9 mouse cellular contexts compared by ENCODE assay signal in genomic region chr3:127759212-127759611, GRCm38 (mm10). TPM values are rescaled to one million over a fixed set of nuclear protein-coding genes. Genes with fewer than 3 reads are reported as not detected.
DNase-seq lines count a peak whose midpoint lies in the region; ATAC-seq lines count a peak whose summit lies in the region.
"Had no signal": no experiment of that assay in that cellular context is flagged by ENCODE, and none has a peak within 500 bp of the region (broad histone marks: within the 10 kb centered on the region; RNA-seq: fewer than 3 reads in every experiment).

No protein-coding gene starts in this region.

- H3K9ac ChIP-seq in forebrain, embryonic 11.5 days (ENCODE audit: low read length), result no peak overlapping the region

- 20% methylated on average over 8 of the region's 8 CpGs for WGBS in forebrain, embryonic 10.5 days
- WGBS in forebrain, embryonic 11.5 days, result 12% methylated on average over 8 of the region's 8 CpGs

- no peak overlapping the region for H3K4me3 ChIP-seq in forebrain, embryonic 10.5 days
- no peak overlapping the region for H3K4me3 ChIP-seq in forebrain, embryonic 11.5 days (ENCODE audit: low read depth, low read length)
- H3K4me3 ChIP-seq: myocyte had no signal

- no peak; the same call in 1 of the 2 replicates for ATAC-seq in forebrain, embryonic 11.5 days (replicated peaks; ENCODE audit: low FRiP score)
- ATAC-seq in megakaryocyte, adult 5-6 weeks (ENCODE audit: poor library complexity, severe bottlenecking), result 0 out of 2 replicates have a peak, but pooled peaks have one; percentile 33

- H3K36me3 ChIP-seq in forebrain, embryonic 10.5 days (replicated peaks), result no peaks in the 10 kb centered on the region
- no peaks in the 10 kb centered on the region for H3K36me3 ChIP-seq in forebrain, embryonic 11.5 days (ENCODE audit: control insufficient read depth, insufficient read depth, low read length)

- no peak for DNase-seq in forebrain, embryonic 10.5 days (ENCODE audit: extremely low spot score, low spot score)
- DNase-seq in forebrain, embryonic 11.5 days (ENCODE audit: low spot score), result no peak
- peak; percentile 31 for DNase-seq in ovary, postnatal 14 days (ENCODE audit: low spot score)
- DNase-seq in ovary, adult 18-20 months (ENCODE audit: low spot score), result no peak
- peak; percentile 79 for DNase-seq in embryo, embryonic 11 days
- peak; percentile 64 for DNase-seq in kidney, adult 9 months
- no peak for DNase-seq in urinary bladder, postnatal 4 days (ENCODE audit: low spot score in 2 of 2)

- peak overlapping the region; percentile 75 for H3K27ac ChIP-seq in forebrain, embryonic 10.5 days
- H3K27ac ChIP-seq in forebrain, embryonic 11.5 days (ENCODE audit: low read depth, low read length), result no peak overlapping the region

- no peak overlapping the region for H3K4me2 ChIP-seq in forebrain, embryonic 11.5 days (ENCODE audit: low read depth, low read length, severe bottlenecking)

- H3K27me3 ChIP-seq in forebrain, embryonic 10.5 days (ENCODE audit: poor library complexity, severe bottlenecking), result peaks cover 95% of the 10 kb centered on the region
- H3K27me3 ChIP-seq in forebrain, embryonic 11.5 days (ENCODE audit: control insufficient read depth, insufficient read depth, low read length), result peaks cover 44% of the 10 kb centered on the region

- no peaks in the 10 kb centered on the region for H3K9me3 ChIP-seq in forebrain, embryonic 10.5 days
- H3K9me3 ChIP-seq in forebrain, embryonic 11.5 days (ENCODE audit: control insufficient read depth, low read length), result no peaks in the 10 kb centered on the region

- peaks cover 19% of the 10 kb centered on the region for H3K4me1 ChIP-seq in forebrain, embryonic 10.5 days
- no peaks in the 10 kb centered on the region for H3K4me1 ChIP-seq in forebrain, embryonic 11.5 days (replicated peaks; ENCODE audit: control insufficient read depth, insufficient read depth, low read length)

RNA-seq across cellular contexts. Expression of gene Alpk1, which starts 21.1 kb away (rescaled TPM):
- polyA plus RNA-seq in forebrain, embryonic 10.5 days (2016; fragmentation: Nextera tagmentation; extraction: Ambion mirVana), result 0.76 and 0.87 TPM in 2 replicates
- 0.80 and 1.3 TPM in 2 replicates for polyA plus RNA-seq in forebrain, embryonic 11.5 days (2014; fragmentation: Nextera tagmentation; extraction: Ambion mirVana)
- 15.5 and 17.8 TPM in 2 replicates for total RNA-seq in megakaryocyte, adult 5-6 weeks (2015)
- total RNA-seq in megakaryocyte, adult 5-6 weeks (2017), result 28.7 and 35.1 TPM in 2 replicates

RNA-seq across cellular contexts. Expression of gene Tifa, which starts 30.4 kb away (rescaled TPM):
- 1.8 and 2.4 TPM in 2 replicates for polyA plus RNA-seq in forebrain, embryonic 10.5 days (2016; fragmentation: Nextera tagmentation; extraction: Ambion mirVana)
- 2.9 and 3.2 TPM in 2 replicates for polyA plus RNA-seq in forebrain, embryonic 11.5 days (2014; fragmentation: Nextera tagmentation; extraction: Ambion mirVana)
- 111 and 137 TPM in 2 replicates for total RNA-seq in megakaryocyte, adult 5-6 weeks (2015)
- 111 and 121 TPM in 2 replicates for total RNA-seq in megakaryocyte, adult 5-6 weeks (2017)

Comparison
In these comparisons a context has a peak if more than half of its experiments do, and no peak if none do; other contexts are left out.
1. DNase-seq: peak in ovary, postnatal 14 days (single experiment), embryo, embryonic 11 days (single experiment) and kidney, adult 9 months (single experiment); none in forebrain, embryonic 10.5 days (single experiment), forebrain, embryonic 11.5 days (single experiment), ovary, adult 18-20 months (single experiment) and urinary bladder, postnatal 4 days (0 of 2).